Mouse (Mus musculus): ENCODE data around the gene Asxl2. TPM values are rescaled to one million over a fixed set of nuclear protein-coding genes. Genes with fewer than 3 reads are reported as not detected.
"Not testable (repeated sequence)": the region's sequence is repeated elsewhere in the genome, so short reads cannot be mapped to it uniquely, and the experiment has no call there.

Asxl2 gene
- total RNA-seq, 4 experiments from 2014 or later = 38.3 to 62.8 (median 44.5) TPM

- no peak for DNase-seq
Measured at GRCm38 (mm10) chr12:3427891-3428775, 1.5 kb downstream of the Asxl2 start.

DNA sequence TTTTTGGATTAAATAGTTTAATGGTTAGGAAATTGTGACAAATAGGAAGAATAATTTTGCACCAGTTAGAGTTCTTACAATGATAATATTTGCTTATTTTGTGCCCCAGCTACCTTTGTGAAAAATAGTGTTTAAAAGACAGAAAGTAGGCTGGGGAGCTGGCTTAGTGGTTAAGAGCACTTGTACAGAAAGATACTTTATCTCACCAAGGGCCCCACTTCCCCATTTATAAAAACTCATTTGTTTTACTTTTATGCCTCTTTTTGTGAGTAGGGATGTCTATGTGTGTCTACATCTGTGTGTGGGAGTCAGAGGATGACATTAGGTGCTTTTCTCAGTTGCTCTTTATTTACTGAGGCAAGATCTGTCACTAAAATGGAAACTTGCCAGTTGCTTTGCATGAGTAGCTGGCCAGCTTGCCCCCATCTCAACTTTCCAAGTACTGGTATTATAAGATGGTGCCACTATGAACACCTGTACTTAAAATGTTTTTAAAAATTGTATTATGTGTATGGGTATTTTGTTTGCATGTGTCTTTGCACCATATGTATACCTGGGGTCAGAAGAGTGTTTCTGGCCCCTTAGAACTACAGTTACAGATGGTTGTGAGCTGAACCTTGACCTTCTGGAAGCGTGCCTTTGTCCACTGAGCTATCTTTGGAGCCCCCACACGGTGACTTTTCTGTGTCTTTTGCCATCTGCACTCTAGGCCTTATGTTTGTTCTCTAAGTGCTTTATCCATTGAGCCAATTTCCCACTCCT, 3.2 kb downstream of the Asxl2 start:
- no peak for DNase-seq

GRCm38 (mm10) chr12:3430443-3430753, 3.7 kb downstream of the Asxl2 start:
- no peak for DNase-seq

- DNase-seq = no peak
Measured at GRCm38 (mm10) chr12:3430985-3431384, 4.3 kb downstream of the Asxl2 start.

DNA sequence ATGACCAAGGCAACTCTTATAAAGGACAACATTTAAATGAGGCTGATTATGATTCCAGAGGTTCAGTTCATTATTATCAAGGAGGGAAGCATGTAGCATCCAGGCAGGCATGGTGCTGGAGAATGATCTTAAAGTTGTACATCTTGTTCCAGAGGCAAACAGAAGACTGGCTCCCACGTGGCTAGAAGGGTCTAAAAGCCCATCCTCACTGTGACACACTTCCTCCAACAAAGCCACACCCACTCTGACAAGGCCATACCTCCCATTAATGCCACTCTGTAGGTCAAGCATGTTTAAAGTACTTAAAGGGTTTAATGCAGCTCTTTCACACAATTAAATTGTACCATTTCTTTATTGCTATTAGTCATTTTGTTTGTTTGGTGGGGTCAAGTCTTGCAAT, 7.1 kb downstream of the Asxl2 start:
- no peak for DNase-seq

DNA sequence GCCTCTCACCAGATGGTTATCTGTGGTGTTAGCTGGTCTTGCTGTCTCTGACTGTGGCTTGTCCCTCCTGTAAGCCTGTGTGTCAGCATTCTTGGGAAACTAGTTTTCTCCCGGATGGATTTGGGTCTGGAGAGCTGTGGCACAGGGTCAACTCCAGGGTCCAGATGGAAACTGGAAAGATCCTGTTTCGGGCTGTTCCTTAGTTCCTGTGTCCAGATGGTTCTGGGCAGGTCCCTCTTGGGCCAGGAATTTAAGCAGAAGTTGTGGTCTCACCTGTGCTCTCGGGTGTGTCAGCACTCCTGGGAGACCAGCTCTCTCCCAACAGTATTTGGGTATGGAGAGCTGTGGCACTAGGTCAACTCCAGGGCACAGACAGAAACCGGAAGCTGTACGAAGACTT, 9.8 kb downstream of the Asxl2 start:
- no peak for DNase-seq

DNA sequence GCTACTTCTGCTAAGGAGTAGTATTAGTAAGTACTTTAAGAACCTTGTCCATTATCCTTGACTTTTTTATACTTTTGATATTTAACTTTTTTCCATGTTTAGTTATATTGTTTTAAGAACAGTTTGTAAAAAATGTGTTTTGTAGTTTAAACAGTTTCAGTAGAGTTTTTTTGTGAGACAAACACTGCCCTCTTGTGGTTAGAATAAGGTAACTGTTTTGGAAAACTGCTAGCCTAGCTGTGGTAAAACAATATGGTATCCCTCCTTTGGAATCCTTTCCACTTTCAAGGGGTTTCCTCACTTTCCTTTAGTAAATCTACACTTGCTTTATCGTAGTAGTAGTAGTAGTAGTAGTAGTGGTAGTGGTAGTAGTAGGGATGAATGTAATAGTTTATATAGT, 11.2 kb downstream of the Asxl2 start:
- DNase-seq = no peak

DNA sequence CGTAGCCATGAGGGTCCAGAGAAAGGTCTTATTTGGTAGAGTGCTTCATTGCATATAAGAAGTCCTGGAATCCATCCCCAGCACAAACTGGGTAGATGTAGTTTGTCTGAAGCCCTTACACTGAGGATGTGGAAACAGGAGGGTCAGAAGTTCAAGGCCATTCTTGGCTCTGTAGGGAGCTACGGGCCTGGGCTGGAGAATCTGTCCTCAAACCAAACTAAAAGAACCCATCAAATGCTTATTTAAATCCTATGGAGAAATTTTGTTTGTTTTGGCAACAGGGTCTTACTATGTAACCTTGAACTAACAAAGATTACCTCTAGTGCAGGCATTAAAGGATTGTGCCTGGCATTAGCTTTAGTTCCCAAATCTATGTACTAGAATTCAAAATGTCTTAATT, 14.3 kb downstream of the Asxl2 start:
- DNase-seq = no peak

- no peak for DNase-seq
Measured at GRCm38 (mm10) chr12:3441361-3441760, 14.7 kb downstream of the Asxl2 start.

- DNase-seq = no peak
Measured at GRCm38 (mm10) chr12:3453554-3453953, 26.9 kb downstream of the Asxl2 start.

- DNase-seq = no peak
Measured at GRCm38 (mm10) chr12:3463087-3463486, 36.4 kb downstream of the Asxl2 start.

DNA sequence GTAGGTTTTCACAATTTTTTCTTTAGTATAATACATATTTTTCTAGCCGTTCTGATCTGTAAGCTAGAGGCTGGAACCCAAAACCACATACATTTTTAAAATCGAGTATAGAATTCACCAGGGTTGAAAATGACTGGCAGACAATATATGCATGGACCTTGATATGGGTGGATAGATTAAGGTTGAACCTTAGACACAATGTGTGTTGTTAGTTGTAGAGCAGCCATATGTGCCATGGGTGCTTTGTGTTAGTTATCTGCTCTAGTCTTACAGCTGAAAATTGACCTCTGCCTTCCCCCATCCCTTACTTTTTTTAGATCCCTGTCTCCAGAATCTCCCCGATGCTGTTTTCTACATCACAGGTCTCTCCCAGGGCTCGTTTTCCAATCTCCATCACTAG, 73.0 kb downstream of the Asxl2 start:
- DNase-seq = no peak

DNA sequence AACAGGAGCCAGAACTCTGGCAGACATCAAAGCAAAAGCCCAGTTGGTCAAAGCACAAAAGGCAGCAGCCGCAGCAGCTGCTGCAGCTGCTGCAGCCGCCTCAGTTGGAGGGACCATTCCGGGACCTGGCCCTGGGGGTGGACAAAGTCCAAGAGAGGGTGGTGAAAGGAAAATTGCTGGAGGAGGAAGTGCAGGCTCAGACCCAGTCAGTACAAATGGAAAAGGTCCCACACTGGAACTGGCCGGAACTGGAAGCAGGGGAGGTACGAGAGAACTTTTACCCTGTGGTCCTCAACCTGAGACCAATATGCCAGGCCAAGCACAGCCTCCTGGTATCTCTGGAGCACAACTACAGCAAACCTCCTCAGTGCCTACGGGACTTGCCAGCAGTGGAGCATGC, 73.4 kb downstream of the Asxl2 start:
- no peak for DNase-seq

DNA sequence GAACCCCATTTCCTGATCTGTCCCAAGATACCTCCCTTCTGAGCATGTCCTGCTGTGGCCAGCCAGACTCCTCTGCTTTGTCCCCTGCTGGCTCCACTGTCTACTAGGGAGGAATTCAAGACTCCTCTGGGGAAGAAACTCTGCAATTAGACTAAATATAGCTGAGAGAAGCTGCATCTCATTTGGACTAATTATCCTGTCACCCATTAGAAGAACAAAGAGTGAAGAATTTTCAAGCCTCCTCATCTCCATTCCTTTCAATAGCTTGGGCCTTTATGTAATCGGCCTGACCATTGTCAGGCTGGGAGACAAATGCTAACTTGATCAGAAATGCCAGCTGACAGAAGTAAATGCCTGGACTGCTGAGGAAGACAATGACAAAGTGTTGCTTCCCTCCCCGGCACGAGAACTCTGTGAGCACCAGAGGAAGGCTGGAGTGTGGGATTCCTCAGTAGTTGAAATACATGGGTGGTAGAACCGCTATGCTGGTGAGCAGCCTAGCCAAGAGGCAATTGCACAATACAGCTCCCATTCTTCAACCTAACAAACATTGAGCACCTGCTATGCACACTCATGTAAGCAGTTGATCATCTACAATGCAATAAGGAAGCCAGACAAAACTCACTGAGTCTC, 92.1 kb downstream of the Asxl2 start:
- DNase-seq = no peak

- not testable (repeated sequence) for DNase-seq
Measured at GRCm38 (mm10) chr12:3521806-3522205, 95.1 kb downstream of the Asxl2 start.

DNA sequence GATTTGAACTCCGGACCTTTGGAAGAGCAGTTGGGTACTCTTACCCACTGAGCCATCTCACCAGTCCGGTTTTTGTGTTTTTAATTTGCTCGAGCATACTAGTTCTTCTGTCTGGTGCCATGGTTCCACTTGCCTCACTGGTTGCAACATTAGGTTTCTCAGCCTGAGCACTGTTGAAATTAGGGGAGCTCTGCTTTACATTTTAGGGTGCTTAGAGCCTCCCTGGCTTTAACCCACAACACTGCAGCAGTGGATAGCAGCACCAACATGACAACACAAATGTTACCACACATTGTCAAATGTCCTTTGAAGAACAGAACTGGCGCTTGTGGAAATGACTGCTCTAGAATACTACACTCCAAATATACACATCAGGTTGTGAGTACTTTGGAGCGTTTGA, 98.9 kb downstream of the Asxl2 start:
- DNase-seq = no peak

DNA sequence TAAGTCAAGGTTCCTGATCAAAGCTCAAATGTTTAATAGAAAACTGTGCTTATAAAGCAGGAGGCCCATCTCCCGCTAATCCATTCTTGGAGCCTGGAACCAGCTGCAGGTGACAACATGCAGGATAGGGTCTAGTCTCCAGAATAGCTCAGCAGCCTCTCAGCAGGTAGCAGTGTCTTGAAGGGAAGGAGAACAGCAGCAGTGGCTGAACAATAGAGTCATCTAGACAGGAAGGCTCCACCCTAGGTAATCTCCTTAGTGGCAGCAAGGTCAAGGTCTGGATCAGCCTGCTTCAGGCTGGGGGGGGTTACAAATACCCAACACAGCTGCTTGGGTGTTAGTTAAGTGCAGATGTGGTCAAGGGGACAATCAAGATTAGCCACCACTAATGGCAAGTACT, 108.8 kb downstream of the Asxl2 start:
- DNase-seq = not testable (repeated sequence)

DNA sequence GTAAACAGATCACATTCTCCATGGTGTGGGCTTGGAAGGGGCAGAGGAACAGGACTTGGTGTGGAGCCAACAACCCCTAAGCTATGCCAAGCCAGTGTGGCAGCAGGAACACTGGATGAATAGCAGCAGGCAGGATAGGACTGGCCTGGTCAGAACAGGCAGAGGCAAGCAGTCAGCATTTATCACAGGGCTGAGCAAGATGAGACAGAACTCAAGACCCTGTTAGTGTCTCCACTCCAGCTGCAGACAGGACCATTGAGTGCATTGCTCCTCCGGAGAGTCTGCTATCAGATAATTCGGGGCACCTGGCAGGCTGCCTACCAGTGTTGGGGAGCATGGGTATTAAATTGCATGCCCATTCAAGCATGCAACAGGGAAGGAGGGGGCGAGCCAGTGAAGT, 111.0 kb downstream of the Asxl2 start:
- no peak for DNase-seq

- no peak for DNase-seq
Measured at GRCm38 (mm10) chr12:3538036-3538435, 111.4 kb downstream of the Asxl2 start.

DNA sequence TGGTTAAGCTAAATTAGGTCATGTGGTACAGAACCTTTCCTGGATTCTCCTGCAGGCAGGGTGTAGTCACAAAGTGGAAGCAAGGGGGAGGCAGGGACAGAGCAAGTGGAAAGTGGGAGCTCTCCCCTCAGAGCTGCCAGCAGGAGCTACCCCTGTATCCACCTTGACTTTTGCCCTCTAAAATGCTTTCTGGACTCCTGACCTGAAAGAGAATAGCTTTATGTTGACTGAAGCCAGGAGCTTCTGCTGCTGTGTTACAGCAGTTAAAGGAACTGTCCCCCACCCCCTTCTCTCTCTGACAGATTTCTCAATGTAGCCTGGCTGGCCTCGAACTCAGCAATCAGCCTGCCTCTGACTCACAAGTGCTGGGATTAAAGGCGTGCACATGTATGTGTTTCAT, 112.9 kb downstream of the Asxl2 start:
- DNase-seq = no peak

DNA sequence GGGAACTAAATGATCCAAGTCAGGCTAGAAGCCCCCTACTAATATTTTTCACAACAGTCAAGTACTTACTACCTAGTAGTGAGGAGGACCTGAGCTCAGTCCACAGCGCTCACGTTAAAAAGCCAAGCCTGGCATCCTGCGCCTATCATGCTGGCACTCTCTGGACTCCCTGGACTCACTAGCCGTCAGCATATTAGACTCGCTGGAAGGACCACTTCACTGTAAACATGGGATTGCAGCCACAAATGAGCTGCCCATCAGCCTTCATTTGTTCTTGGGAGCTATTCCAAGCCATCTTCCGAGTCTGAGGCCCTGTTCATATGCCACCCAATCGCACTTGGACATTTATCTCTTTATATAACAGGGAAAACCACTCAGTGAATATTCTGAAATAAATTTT, 114.2 kb downstream of the Asxl2 start:
- no peak for DNase-seq

DNA sequence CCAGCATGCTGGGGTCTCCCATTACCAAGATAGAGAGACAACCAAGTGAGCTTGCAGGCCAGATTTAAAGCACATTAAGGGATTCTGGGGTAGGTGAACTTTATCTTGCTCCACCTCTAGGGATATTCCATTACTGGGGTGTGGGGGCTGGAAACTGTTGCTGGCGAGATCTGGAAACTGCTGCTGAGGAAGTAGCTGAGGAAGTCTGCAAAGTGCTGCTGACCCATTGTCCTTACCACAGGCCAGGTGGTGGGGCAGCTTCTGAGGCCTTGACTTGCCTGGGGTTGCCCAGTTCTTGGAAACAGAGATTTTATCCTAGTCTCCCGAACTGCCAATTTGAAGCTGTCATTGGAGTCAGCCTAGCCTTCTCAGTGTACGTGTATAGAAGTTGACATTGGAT, 118.8 kb downstream of the Asxl2 start:
- DNase-seq = no peak

GRCm38 (mm10) chr12:3546121-3546658, 119.5 kb downstream of the Asxl2 start:
- DNase-seq = no peak
